Mouse (Mus musculus) right cerebral cortex, postnatal 36 days (tissue): ENCODE measurements around the gene Far1.

Experiments used
- DNase-seq, 2 experiments: peaks; one replicate each; pipeline ENCODE4 v3.0.0; 2022; ENCODE audit warnings: low spot score in 2 of 2, mixed read lengths in 1 of 2

Gene Far1

GRCm38 (mm10) chr7:113513286-113513962 lies at the start of gene Far1:
Gene Far1, plus strand, starts transcription at chr7:113513834.
- DNase-seq, result peak; percentile 99

GRCm38 (mm10) chr7:113468345-113468744 lies 45.3 kb upstream of the Far1 start:
- DNase-seq, result no peak

GRCm38 (mm10) chr7:113470671-113471070 lies 43.0 kb upstream of the Far1 start:
- DNase-seq, result no peak

GRCm38 (mm10) chr7:113471653-113472052 lies 42.0 kb upstream of the Far1 start:
- DNase-seq, result no peak

GRCm38 (mm10) chr7:113495792-113496191 lies 17.8 kb upstream of the Far1 start:
- DNase-seq, result no peak

DNA sequence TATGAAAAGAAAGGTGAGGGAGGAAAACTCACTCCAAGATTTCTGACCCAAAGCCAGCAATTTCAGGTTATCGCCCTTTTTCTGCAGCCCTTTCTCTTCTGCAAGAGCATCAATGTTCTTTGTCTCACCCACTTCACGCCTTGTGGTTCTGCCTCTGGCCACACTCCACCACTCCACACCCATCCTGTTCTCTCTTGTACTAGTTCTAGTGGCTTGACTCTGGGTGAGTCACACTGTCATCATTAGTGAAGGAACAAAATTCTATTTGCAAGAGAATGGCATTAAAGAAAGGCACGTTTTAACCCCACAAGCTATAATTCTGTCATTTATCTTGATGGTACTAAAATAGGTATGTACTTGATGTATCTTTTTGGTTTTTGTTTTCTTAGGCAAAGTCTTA lies 15.2 kb upstream of the Far1 start:
- no peak for DNase-seq

GRCm38 (mm10) chr7:113499821-113500220 lies 13.8 kb upstream of the Far1 start:
- DNase-seq, result no peak

DNA sequence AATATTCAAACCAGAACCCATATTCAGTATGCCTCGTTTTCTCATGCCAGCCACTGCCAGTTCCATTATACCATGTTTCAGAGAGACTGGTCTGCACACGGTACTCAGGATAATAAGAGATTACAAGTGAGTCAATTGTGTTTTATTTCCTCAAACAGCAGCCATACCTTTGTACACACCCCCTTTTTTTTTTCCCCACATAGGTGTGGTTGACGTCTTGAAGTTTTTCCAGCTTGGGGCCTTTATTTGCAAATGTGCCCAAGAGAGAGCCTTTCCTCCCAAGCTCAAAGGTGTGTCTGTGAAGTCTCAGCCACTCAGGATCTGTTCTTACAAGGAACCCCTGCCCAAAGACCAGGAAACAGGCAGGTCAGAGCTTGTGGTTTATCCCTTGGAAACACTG lies 11.2 kb upstream of the Far1 start:
- no peak for DNase-seq

- no peak for DNase-seq
Observed at GRCm38 (mm10) chr7:113505047-113505446, 8.6 kb upstream of the Far1 start.

GRCm38 (mm10) chr7:113505516-113506045 lies 8.1 kb upstream of the Far1 start:
- no peak for DNase-seq

DNA sequence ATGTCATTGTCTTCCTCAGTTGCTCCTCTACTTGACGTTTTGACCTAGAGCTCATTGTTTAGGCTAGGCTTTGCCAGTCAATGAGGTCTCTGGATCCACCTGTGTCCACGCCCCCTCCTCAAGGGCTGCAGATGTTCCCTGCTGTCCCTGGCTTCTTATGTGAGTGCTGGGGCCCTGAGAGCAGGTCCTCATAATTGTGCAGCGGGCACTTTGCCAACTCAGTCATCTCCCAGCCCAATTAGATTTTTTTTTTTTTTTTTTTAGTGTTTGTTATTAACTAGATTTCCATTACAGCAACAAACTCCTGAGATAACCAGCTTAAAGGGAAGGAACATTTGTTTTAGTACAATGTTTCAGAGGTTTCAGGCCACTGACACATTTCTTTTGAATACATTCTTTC lies 5.8 kb upstream of the Far1 start:
- no peak for DNase-seq

DNA sequence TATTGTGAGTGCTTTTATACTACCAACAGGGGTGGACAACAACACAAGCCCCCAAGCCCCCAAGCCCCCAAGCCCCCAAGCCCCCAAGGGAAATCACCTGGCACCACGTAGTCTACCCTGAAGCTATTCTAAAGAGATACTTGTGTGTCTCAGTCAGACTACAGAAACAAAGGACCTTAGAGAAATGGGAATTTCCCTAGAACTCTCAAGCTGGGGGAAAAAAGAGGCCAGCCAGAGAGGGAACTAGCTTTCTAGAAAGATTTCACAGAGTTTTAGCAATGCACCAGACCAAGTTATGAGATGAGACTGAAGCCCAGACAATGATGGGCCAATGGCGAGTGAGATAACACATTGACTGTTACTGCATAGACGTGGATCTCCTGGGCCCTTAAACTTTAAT lies 2.2 kb upstream of the Far1 start:
- no peak for DNase-seq

- DNase-seq, result peak in 1 of 2 experiments; percentile 2
Observed at GRCm38 (mm10) chr7:113512527-113513285, 928 bp upstream of the Far1 start.

DNA sequence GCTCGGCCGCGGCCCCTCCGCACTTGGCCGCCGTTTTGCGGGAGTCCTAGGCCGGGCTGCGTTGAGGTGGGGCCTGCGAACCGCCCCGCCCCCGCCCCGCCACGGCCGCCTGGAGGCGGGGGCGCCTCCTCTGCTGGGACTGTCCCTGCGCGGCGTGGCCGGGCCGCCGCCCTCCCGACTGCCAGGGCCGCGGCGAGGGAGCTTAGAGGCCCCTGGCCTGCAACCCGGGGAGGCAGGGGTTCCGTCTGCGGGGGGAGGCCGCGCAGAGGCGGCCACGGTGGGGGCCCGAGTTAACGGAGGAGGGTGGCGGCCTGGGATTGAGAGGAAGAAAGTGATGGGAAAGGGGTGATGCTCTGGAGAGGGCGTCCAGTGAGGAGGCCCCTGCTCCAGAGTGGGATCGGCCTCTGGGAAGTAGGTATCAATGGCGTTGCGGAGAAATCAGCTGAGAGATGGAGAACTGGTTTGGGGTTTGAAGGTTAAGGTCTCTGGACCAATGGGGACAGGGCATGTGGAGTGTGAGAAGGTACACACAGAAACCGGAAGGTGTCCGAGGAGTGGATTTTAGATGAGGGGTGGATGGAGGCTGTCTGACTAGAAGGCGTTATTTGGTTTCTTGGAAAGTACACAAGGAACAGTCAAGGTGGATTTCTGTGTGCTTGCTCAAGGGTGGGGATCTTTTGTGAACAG lies 472 bp downstream of the Far1 start:
- no peak for DNase-seq

- DNase-seq, result no peak
Observed at GRCm38 (mm10) chr7:113515831-113516230, 2.2 kb downstream of the Far1 start.

- no peak for DNase-seq
Observed at GRCm38 (mm10) chr7:113518419-113518818, 4.8 kb downstream of the Far1 start.

DNA sequence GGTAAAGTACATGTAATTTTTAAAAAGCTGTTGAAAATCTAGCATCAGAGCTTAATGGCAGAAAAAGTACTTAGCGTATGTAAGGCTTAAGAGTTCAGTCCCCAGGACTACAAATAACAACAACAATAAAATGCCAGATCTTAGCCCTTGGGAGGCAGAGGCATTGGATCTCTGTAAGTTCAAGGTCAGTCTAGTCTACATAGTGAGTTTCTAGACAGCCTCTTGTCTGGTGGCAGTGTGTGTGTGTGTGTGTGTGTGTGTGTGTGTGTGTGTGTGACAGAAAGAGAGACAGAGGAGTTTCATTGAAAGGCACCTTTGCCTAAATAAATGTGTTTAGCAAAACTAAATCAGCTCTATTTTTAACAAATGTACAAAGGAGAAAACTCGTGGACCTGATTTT lies 5.3 kb downstream of the Far1 start:
- DNase-seq, result no peak

GRCm38 (mm10) chr7:113543158-113543557 lies 29.5 kb downstream of the Far1 start:
- DNase-seq, result no peak

DNA sequence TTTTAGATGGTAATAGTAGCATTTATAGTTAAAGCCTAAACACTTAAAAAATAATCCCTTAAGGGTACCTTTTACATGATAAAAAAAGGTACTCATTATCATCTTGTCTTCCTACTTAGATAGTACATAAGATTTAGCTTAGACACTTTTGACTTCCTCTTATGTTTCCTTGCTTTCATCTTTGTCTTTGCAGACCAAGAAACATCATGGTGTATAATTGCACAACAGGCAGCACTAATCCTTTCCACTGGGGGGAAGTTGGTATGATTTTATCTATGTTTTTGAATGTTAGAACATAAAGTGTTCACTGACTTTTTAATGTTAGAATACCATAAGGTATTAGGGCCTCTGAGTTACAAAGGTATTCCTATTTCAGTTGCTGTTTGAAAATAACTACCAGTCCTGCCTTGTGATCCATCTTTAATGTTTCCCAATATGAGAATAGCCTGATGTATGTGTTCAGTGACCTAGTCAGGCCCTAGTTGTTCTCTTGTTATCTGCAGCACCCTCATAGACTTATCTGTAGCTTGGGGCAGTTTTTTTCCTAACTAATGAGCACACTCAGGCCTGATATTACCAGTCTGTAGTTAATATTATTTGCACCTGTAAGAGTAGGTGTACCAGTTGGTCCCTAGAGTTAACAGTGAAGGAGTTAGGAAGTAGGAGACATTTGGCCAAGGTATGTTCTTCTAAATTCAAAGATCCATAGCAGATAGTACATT lies 38.3 kb downstream of the Far1 start:
- no peak for DNase-seq

- no peak for DNase-seq
Observed at GRCm38 (mm10) chr7:113552508-113552907, 38.9 kb downstream of the Far1 start.

GRCm38 (mm10) chr7:113556138-113556537 lies 42.5 kb downstream of the Far1 start:
- DNase-seq, result no peak

GRCm38 (mm10) chr7:113566892-113567291 lies 53.3 kb downstream of the Far1 start:
- DNase-seq, result no peak
